Mouse (Mus musculus): Measurements from ENCODE around the gene Hilpda. TPM values are rescaled to one million over a fixed set of nuclear protein-coding genes. Genes with fewer than 3 reads are reported as not detected.

Hilpda gene
- polyA plus RNA-seq, 2 experiments, result 11.4 to 14.7 TPM

DNA sequence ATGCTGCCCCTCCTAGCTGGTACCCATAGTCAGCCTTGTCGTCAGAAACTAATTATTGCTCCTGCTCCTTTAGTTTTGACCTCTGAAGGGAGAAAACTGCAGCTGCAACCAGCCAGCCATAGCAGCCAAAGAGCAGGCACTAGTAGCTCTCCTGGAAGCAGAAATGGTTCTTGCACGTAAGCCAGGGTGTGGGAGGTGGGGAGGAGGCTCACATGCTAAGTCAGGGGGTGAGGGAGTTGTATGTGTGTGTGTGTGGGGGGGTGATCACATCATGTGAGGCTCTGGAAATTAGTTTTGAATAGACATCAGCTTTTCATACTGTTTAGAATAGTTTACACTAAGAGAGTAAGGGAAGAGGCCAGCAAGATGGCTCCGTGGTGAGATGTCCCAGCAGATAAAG is 45.7 kb downstream of the Hilpda start:
- no peaks in the 10 kb centered on the region for H3K27me3 ChIP-seq (ENCODE audit: control insufficient read depth, insufficient read depth, low read length)
- no peaks in the 10 kb centered on the region for H3K4me1 ChIP-seq (replicated peaks; ENCODE audit: control insufficient read depth in 2 of 2, insufficient read depth in 2 of 2, low read length in 1 of 2)
- DNase-seq (ENCODE audit: low read depth in 3 of 3, low spot score in 3 of 3) (no peak), ATAC-seq (ENCODE audit: insufficient read depth) (no peak)
- WGBS (ENCODE audit: insufficient replicate concordance), result 53% methylated on average over 3 of the region's 3 CpGs
- no peak overlapping the region for H3K4me3 ChIP-seq (ENCODE audit: insufficient read depth in 1 of 2, low read depth in 2 of 2, low read length in 2 of 2)
- H3K36me3 ChIP-seq (replicated peaks; ENCODE audit: control insufficient read depth, insufficient read depth, low read depth), result no peaks in the 10 kb centered on the region
- no peak overlapping the region for H3K27ac ChIP-seq
- TF ChIP-seq CTCF (IDR thresholded peaks at IDR 0.05; ENCODE audit: low read depth) (no peak), EP300 (IDR thresholded peaks at IDR 0.05; ENCODE audit: low read depth) (no peak)
- no peak overlapping the region for H3K9ac ChIP-seq (replicated peaks)
- no peak overlapping the region for H3K4me2 ChIP-seq (ENCODE audit: low read depth)
- H3K9me3 ChIP-seq (ENCODE audit: control insufficient read depth, low read length), result no peaks in the 10 kb centered on the region

DNA sequence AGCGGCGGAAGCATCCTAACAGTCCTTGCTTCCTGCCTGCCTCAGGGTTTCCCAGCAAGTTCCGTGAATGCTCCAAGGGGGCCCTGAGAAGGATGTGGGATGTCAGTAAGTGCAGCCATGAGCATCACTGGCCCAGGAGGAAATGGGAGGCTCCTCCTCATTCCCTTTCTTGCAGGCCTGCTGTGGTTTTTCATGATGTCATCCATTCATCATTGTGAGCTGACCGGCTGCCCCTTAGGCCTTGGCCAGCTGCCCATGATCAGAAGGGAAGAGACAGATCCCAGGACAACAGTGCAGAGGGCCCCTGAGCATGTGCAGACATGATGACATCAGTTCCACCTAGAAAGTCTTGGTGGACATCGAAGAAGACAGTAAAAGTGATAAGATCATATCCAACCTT is 46.6 kb downstream of the Hilpda start, which contains the start of gene Fam71f1:
Gene Fam71f1 (plus strand): TSS at position 262 of the 400 bp plus-strand sequence.
- Histone ChIP-seq H3K4me2 (ENCODE audit: low read depth) (no peak within 1 kb of the TSS), H3K36me3 (replicated peaks; ENCODE audit: control insufficient read depth, insufficient read depth, low read depth) (no peaks in the 10 kb centered on the region), H3K4me3 (ENCODE audit: insufficient read depth in 1 of 2, low read depth in 2 of 2, low read length in 2 of 2) (no peak within 1 kb of the TSS), H3K27ac (no peak within 1 kb of the TSS), H3K27me3 (ENCODE audit: control insufficient read depth, insufficient read depth, low read length) (no peaks in the 10 kb centered on the region), H3K4me1 (replicated peaks; ENCODE audit: control insufficient read depth in 2 of 2, insufficient read depth in 2 of 2, low read length in 1 of 2) (no peaks in the 10 kb centered on the region), H3K9ac (replicated peaks) (no peak within 1 kb of the TSS), H3K9me3 (ENCODE audit: control insufficient read depth, low read length) (no peaks in the 10 kb centered on the region)
- DNase-seq (ENCODE audit: low read depth in 3 of 3, low spot score in 3 of 3) (no peak), ATAC-seq (ENCODE audit: insufficient read depth) (no peak)
- TF ChIP-seq EP300 (IDR thresholded peaks at IDR 0.05; ENCODE audit: low read depth) (no peak), CTCF (IDR thresholded peaks at IDR 0.05; ENCODE audit: low read depth) (no peak)
- 30% methylated on average over 5 of the region's 5 CpGs for WGBS (ENCODE audit: insufficient replicate concordance)

DNA sequence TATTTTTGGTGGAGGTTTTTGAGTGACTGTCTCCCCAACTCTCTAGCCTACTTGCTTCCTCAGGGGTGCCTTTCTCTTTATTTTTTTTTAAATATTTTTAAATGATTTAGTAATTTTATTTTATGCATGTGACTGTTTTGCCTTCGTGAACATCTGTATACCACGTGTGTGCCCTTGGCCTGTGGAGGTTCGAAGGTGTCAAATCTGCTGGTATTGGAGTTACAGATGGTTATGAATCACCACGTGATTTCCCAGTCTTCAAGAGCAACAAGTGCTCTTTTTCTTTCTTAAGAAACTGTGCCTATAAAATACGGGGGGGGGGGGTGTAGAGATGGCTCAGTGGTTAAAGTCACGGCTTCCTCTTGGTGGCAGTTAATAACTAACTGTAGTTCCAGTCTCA is 49.3 kb downstream of the Hilpda start:
- Histone ChIP-seq H3K4me2 (ENCODE audit: low read depth) (no peak overlapping the region), H3K9me3 (ENCODE audit: control insufficient read depth, low read length) (no peaks in the 10 kb centered on the region), H3K36me3 (replicated peaks; ENCODE audit: control insufficient read depth, insufficient read depth, low read depth) (no peaks in the 10 kb centered on the region), H3K9ac (replicated peaks) (no peak overlapping the region), H3K4me3 (ENCODE audit: insufficient read depth in 1 of 2, low read depth in 2 of 2, low read length in 2 of 2) (no peak overlapping the region), H3K27me3 (ENCODE audit: control insufficient read depth, insufficient read depth, low read length) (no peaks in the 10 kb centered on the region), H3K27ac (no peak overlapping the region), H3K4me1 (replicated peaks; ENCODE audit: control insufficient read depth in 2 of 2, insufficient read depth in 2 of 2, low read length in 1 of 2) (no peaks in the 10 kb centered on the region)
- ATAC-seq (ENCODE audit: insufficient read depth) (no peak), DNase-seq (ENCODE audit: low read depth in 3 of 3, low spot score in 3 of 3) (no peak)
- 58% methylated on average over 6 of the region's 6 CpGs for WGBS (ENCODE audit: insufficient replicate concordance)
- TF ChIP-seq CTCF (IDR thresholded peaks at IDR 0.05; ENCODE audit: low read depth) (no peak), EP300 (IDR thresholded peaks at IDR 0.05; ENCODE audit: low read depth) (no peak)

DNA sequence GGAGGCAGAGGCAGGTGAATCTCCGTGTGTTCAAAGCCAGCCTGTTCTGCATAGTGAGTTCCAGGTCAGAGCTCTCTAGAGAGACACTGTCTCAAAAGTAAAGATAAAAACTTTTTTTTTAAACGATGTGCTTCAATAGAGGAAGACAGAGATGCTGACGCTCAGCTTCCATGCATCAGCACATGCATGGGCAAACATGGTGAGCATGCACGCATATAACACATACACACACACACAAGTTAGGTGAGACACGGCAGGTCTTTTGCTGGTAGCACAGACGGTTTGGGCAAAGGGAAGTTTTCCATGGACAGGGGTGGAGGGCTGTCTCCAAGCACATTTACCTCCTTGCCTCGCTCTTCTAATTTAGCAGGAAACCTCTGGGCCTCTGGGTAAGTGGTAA is 49.9 kb downstream of the Hilpda start:
- Histone ChIP-seq H3K9me3 (ENCODE audit: control insufficient read depth, low read length) (no peaks in the 10 kb centered on the region), H3K36me3 (replicated peaks; ENCODE audit: control insufficient read depth, insufficient read depth, low read depth) (no peaks in the 10 kb centered on the region), H3K27ac (no peak overlapping the region), H3K4me2 (ENCODE audit: low read depth) (no peak overlapping the region), H3K4me3 (ENCODE audit: insufficient read depth in 1 of 2, low read depth in 2 of 2, low read length in 2 of 2) (no peak overlapping the region), H3K9ac (replicated peaks) (no peak overlapping the region), H3K27me3 (ENCODE audit: control insufficient read depth, insufficient read depth, low read length) (no peaks in the 10 kb centered on the region), H3K4me1 (replicated peaks; ENCODE audit: control insufficient read depth in 2 of 2, insufficient read depth in 2 of 2, low read length in 1 of 2) (no peaks in the 10 kb centered on the region)
- no peak for DNase-seq (ENCODE audit: low read depth in 3 of 3, low spot score in 3 of 3)
- no peak for ATAC-seq (ENCODE audit: insufficient read depth)
- TF ChIP-seq CTCF (IDR thresholded peaks at IDR 0.05; ENCODE audit: low read depth), result no peak
- TF ChIP-seq EP300 (IDR thresholded peaks at IDR 0.05; ENCODE audit: low read depth), result no peak
- WGBS (ENCODE audit: insufficient replicate concordance), result 61% methylated on average over 7 of the region's 7 CpGs

DNA sequence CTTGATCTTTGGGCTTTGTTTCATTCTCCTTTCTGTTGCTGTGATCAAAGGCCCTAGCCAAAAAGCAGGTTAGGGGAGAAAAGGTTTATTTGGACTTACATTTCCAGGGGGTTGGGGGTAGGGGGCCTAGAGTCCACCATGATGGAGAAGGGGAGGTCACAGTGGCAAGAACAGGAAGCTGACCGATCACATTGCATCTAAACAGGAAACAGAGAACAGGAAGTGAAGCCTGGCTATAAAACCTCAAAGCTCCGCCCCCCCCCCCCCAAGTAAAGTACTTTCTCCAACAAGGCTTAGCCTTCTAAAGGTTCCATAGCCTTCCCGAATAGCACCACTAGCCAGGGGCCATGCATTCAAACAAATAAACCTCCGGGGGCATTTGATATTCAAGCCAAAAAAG is 50.4 kb downstream of the Hilpda start:
- 49% methylated on average over 4 of the region's 4 CpGs for WGBS (ENCODE audit: insufficient replicate concordance)
- no peak overlapping the region for H3K4me2 ChIP-seq (ENCODE audit: low read depth)
- H3K9ac ChIP-seq (replicated peaks), result no peak overlapping the region
- no peaks in the 10 kb centered on the region for H3K4me1 ChIP-seq (replicated peaks; ENCODE audit: control insufficient read depth in 2 of 2, insufficient read depth in 2 of 2, low read length in 1 of 2)
- H3K27ac ChIP-seq, result no peak overlapping the region
- no peak overlapping the region for H3K4me3 ChIP-seq (ENCODE audit: insufficient read depth in 1 of 2, low read depth in 2 of 2, low read length in 2 of 2)
- H3K27me3 ChIP-seq (ENCODE audit: control insufficient read depth, insufficient read depth, low read length), result no peaks in the 10 kb centered on the region
- ATAC-seq (ENCODE audit: insufficient read depth) (no peak), DNase-seq (ENCODE audit: low read depth in 3 of 3, low spot score in 3 of 3) (no peak)
- no peaks in the 10 kb centered on the region for H3K36me3 ChIP-seq (replicated peaks; ENCODE audit: control insufficient read depth, insufficient read depth, low read depth)
- H3K9me3 ChIP-seq (ENCODE audit: control insufficient read depth, low read length), result no peaks in the 10 kb centered on the region
- TF ChIP-seq CTCF (IDR thresholded peaks at IDR 0.05; ENCODE audit: low read depth), result no peak
- TF ChIP-seq EP300 (IDR thresholded peaks at IDR 0.05; ENCODE audit: low read depth), result no peak

Other genes starting within 250 kb of the Hilpda start
- not detected in 2 replicates for gene Lep, start 212.3 kb upstream of the Hilpda start, polyA plus RNA-seq (2012; rRNA removed)
- not detected in 2 replicates for gene Lep, start 212.3 kb upstream of the Hilpda start, polyA plus RNA-seq (2014; fragmentation: Nextera tagmentation; extraction: Ambion mirVana)
- 6.8 and 11.6 TPM in 2 replicates for gene Rbm28, start 107.5 kb upstream of the Hilpda start, polyA plus RNA-seq (2012; rRNA removed)
- 9.9 and 13.8 TPM in 2 replicates for gene Rbm28, start 107.5 kb upstream of the Hilpda start, polyA plus RNA-seq (2014; fragmentation: Nextera tagmentation; extraction: Ambion mirVana)
- 0.01 and 0.02 TPM in 2 replicates for gene Prrt4, start 92.9 kb upstream of the Hilpda start, polyA plus RNA-seq (2012; rRNA removed)
- gene Prrt4, start 92.9 kb upstream of the Hilpda start, polyA plus RNA-seq (2014; fragmentation: Nextera tagmentation; extraction: Ambion mirVana), result not detected in 2 replicates
- gene Impdh1, start 56.1 kb upstream of the Hilpda start, polyA plus RNA-seq (2012; rRNA removed), result 5.2 and 5.3 TPM in 2 replicates
- 5.5 and 5.8 TPM in 2 replicates for gene Impdh1, start 56.1 kb upstream of the Hilpda start, polyA plus RNA-seq (2014; fragmentation: Nextera tagmentation; extraction: Ambion mirVana)
- gene Fam71f2, start 7.1 kb downstream of the Hilpda start, polyA plus RNA-seq (2012; rRNA removed), result 0.17 and 0.23 TPM in 2 replicates
- gene Fam71f2, start 7.1 kb downstream of the Hilpda start, polyA plus RNA-seq (2014; fragmentation: Nextera tagmentation; extraction: Ambion mirVana), result not detected in 2 replicates
- not detected in 2 replicates for gene Fam71f1, start 46.7 kb downstream of the Hilpda start, polyA plus RNA-seq (2012; rRNA removed)
- not detected in 2 replicates for gene Fam71f1, start 46.7 kb downstream of the Hilpda start, polyA plus RNA-seq (2014; fragmentation: Nextera tagmentation; extraction: Ambion mirVana)
- gene Calu, start 75.6 kb downstream of the Hilpda start, polyA plus RNA-seq (2012; rRNA removed), result 40.1 and 49.1 TPM in 2 replicates
- gene Calu, start 75.6 kb downstream of the Hilpda start, polyA plus RNA-seq (2014; fragmentation: Nextera tagmentation; extraction: Ambion mirVana), result 93.5 and 97.1 TPM in 2 replicates
- gene Opn1sw, start 116.0 kb downstream of the Hilpda start, polyA plus RNA-seq (2012; rRNA removed), result not detected in 2 replicates
- gene Opn1sw, start 116.0 kb downstream of the Hilpda start, polyA plus RNA-seq (2014; fragmentation: Nextera tagmentation; extraction: Ambion mirVana), result 0.06 TPM in 1 of 2 replicates, not detected in the other
- 0.17 and 0.37 TPM in 2 replicates for gene Ccdc136, start 123.8 kb downstream of the Hilpda start, polyA plus RNA-seq (2012; rRNA removed)
- gene Ccdc136, start 123.8 kb downstream of the Hilpda start, polyA plus RNA-seq (2014; fragmentation: Nextera tagmentation; extraction: Ambion mirVana), result 0.09 and 0.27 TPM in 2 replicates
- gene Flnc, start 160.8 kb downstream of the Hilpda start, polyA plus RNA-seq (2012; rRNA removed), result 0.23 and 0.30 TPM in 2 replicates
- gene Flnc, start 160.8 kb downstream of the Hilpda start, polyA plus RNA-seq (2014; fragmentation: Nextera tagmentation; extraction: Ambion mirVana), result 0.14 and 0.33 TPM in 2 replicates
- 107 and 111 TPM in 2 replicates for gene Atp6v1f, start 195.2 kb downstream of the Hilpda start, polyA plus RNA-seq (2012; rRNA removed)
- gene Atp6v1f, start 195.2 kb downstream of the Hilpda start, polyA plus RNA-seq (2014; fragmentation: Nextera tagmentation; extraction: Ambion mirVana), result 137 and 139 TPM in 2 replicates
- 0.11 TPM in 1 of 2 replicates, not detected in the other for gene Atp6v1fnb, start 198.9 kb downstream of the Hilpda start, polyA plus RNA-seq (2012; rRNA removed)
- gene Atp6v1fnb, start 198.9 kb downstream of the Hilpda start, polyA plus RNA-seq (2014; fragmentation: Nextera tagmentation; extraction: Ambion mirVana), result not detected in 2 replicates
- 2.0 and 2.6 TPM in 2 replicates for gene Kcp, start 235.5 kb downstream of the Hilpda start, polyA plus RNA-seq (2012; rRNA removed)
- gene Kcp, start 235.5 kb downstream of the Hilpda start, polyA plus RNA-seq (2014; fragmentation: Nextera tagmentation; extraction: Ambion mirVana), result 0.67 and 1.2 TPM in 2 replicates